Mouse (Mus musculus) C2C12 (cell line): ENCODE results near the gene Olfr401.

Experiments
- CEBPB ChIP-seq: IDR thresholded peaks from one replicate; pipeline ENCODE4 v1.6.1; 2011; ENCODE audit warnings: low read depth, mild to moderate bottlenecking, control low read depth, moderate library complexity
- CTCF ChIP-seq: IDR thresholded peaks from one replicate; pipeline ENCODE4 v1.5.1; 2011; ENCODE audit not compliant: control insufficient read depth, insufficient read depth, insufficient read length
- MAX ChIP-seq: IDR thresholded peaks from one replicate; pipeline ENCODE4 v1.6.1; 2011; ENCODE audit warnings: mild to moderate bottlenecking, control low read depth
- MYOG ChIP-seq: IDR thresholded peaks from one replicate; pipeline ENCODE4 v1.6.1; 2011; ENCODE audit not compliant: control insufficient read depth, insufficient read length; ENCODE audit errors: extremely low read depth
- USF1 ChIP-seq: IDR thresholded peaks from one replicate; pipeline ENCODE4 v1.6.1; 2011; ENCODE audit warnings: low read depth, mild to moderate bottlenecking, control low read depth, moderate library complexity

GRCm38 (mm10) chr11:74145866-74146265 is 32.4 kb downstream of the Olfr401 start:
- no peak for TF ChIP-seq USF1
- no peak for TF ChIP-seq MYOG
- no peak for TF ChIP-seq CTCF
- no peak for TF ChIP-seq CEBPB
- no peak for TF ChIP-seq MAX
